Mouse (Mus musculus): ENCODE measurements at regions not wholly inside any gene's neighbourhood (a gene's known extent, or its start where the extent isn't known, plus 50 kb on each side); places are given as distances from the start of the nearest gene placed in this dataset.
A peak's percentile ranks its signal among the peaks of the same experiment; 100 is the strongest.

DNA sequence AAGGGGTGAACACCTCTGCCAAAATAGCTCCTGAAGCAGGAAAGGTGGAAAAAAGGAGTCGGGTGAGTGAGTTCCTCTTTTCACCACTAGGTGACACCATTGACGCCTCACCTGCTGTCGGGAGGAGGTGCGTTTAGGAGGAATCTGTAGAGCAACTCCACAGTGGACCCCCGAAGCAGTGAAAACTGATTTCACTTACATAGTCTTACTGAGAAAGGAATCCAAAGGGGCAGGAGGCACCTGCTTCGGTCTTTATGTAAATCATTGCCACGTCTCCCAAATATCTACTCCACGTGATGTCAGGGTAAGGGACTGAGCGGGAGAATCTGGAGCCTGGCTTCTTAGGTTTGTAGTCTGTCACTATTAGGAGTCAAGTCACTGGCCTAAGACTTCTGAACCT, 220.5 kb upstream of the Ddhd1 start:
- Histone ChIP-seq H3K4me3 (replicated peaks) (no peak overlapping the region), H3K36me3 (no peaks in the 10 kb centered on the region), H3K4me2 (replicated peaks) (peak overlapping the region; percentile 37), H3K9ac (replicated peaks) (no peak overlapping the region), H3K27me3 (no peaks in the 10 kb centered on the region), H3K27ac (no peak overlapping the region), H3K9me3 (no peaks in the 10 kb centered on the region), H3K4me1 (replicated peaks) (0 out of 2 replicates have a peak, but pooled peaks cover 4% of the 10 kb centered on the region)
- 13% methylated on average over 9 of the region's 9 CpGs for WGBS
- ATAC-seq: peak; percentile 69

DNA sequence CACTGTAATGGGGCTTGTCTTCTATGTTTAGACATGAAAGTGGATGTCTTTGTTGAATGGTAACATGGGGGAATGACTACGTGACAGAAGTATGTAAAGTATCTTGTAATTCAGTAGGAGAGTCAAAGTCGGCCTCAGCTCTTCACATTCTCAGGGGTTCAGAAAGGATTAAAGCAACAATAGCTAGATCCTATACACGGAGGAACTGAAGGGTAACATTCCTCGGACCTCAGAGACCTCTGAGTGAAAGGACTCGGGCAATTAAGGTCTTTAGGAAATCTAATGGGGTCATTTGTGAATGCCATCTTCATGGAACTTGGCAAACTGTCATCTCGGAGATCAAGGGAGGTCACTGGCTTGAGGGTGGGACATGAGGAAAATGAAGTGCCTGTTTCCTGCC, 262.8 kb upstream of the Ddhd1 start:
- no peak for ATAC-seq
- Histone ChIP-seq H3K9me3 (no peaks in the 10 kb centered on the region), H3K9ac (replicated peaks) (no peak overlapping the region), H3K27ac (no peak overlapping the region), H3K36me3 (no peaks in the 10 kb centered on the region), H3K4me2 (replicated peaks) (no peak overlapping the region), H3K27me3 (peaks cover 23% of the 10 kb centered on the region), H3K4me3 (replicated peaks) (no peak overlapping the region), H3K4me1 (replicated peaks) (peaks cover 9% of the 10 kb centered on the region; the same call in 1 of the 2 replicates)
- 4% methylated on average over 6 of the region's 6 CpGs for WGBS

- H3K4me1 ChIP-seq (replicated peaks): no peaks in the 10 kb centered on the region
- WGBS: 87% methylated on average over 2 of the region's 2 CpGs
- H3K9me3 ChIP-seq: no peaks in the 10 kb centered on the region
- no peak overlapping the region for H3K4me2 ChIP-seq (replicated peaks)
- H3K9ac ChIP-seq (replicated peaks): no peak overlapping the region
- no peak overlapping the region for H3K4me3 ChIP-seq (replicated peaks)
- ATAC-seq: no peak
- no peaks in the 10 kb centered on the region for H3K36me3 ChIP-seq
- H3K27ac ChIP-seq: no peak overlapping the region
- no peaks in the 10 kb centered on the region for H3K27me3 ChIP-seq
Observed at GRCm38 (mm10) chr14:45943581-45943980, 285.6 kb upstream of the Ddhd1 start.

GRCm38 (mm10) chr14:45944101-45944500, 286.2 kb upstream of the Ddhd1 start:
- Histone ChIP-seq H3K27me3 (no peaks in the 10 kb centered on the region), H3K4me3 (replicated peaks) (no peak overlapping the region), H3K4me2 (replicated peaks) (no peak overlapping the region), H3K9me3 (no peaks in the 10 kb centered on the region), H3K27ac (no peak overlapping the region), H3K4me1 (replicated peaks) (no peaks in the 10 kb centered on the region), H3K36me3 (no peaks in the 10 kb centered on the region), H3K9ac (replicated peaks) (no peak overlapping the region)
- WGBS: 83% methylated on average over 5 of the region's 5 CpGs
- no peak for ATAC-seq

- H3K36me3 ChIP-seq: no peaks in the 10 kb centered on the region
- 50% methylated on average over 8 of the region's 8 CpGs for WGBS
- no peaks in the 10 kb centered on the region for H3K4me1 ChIP-seq (replicated peaks)
- no peaks in the 10 kb centered on the region for H3K27me3 ChIP-seq
- H3K4me2 ChIP-seq (replicated peaks): no peak overlapping the region
- no peaks in the 10 kb centered on the region for H3K9me3 ChIP-seq
- no peak overlapping the region for H3K27ac ChIP-seq
- H3K9ac ChIP-seq (replicated peaks): no peak overlapping the region
- no peak for ATAC-seq
- no peak overlapping the region for H3K4me3 ChIP-seq (replicated peaks)
Observed at GRCm38 (mm10) chr14:45944506-45944905, 286.6 kb upstream of the Ddhd1 start.

DNA sequence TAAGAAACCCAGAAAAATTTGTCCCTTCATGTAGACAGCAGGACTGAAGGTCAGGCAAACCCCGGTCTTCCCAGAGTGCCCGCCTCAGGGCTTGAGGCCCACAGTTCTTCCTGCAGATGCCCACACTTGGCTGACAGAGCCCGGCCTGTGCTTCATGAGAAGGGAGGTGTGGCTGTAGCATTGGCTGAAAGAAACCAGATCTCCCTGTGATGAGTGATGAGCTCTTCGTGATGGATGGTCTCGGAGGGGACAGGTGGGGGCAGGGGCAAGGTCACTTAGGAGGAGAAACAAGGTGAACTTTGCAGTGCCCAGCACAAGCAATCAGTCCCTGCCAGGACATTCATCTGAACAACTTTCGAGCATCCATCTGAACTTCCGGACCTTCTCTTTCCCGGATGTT, 298.7 kb upstream of the Ddhd1 start:
- no peak overlapping the region for H3K4me3 ChIP-seq (replicated peaks)
- no peak for ATAC-seq
- H3K27me3 ChIP-seq: no peaks in the 10 kb centered on the region
- H3K4me1 ChIP-seq (replicated peaks): no peaks in the 10 kb centered on the region
- H3K9me3 ChIP-seq: no peaks in the 10 kb centered on the region
- H3K9ac ChIP-seq (replicated peaks): no peak overlapping the region
- no peak overlapping the region for H3K4me2 ChIP-seq (replicated peaks)
- 91% methylated on average over 8 of the region's 8 CpGs for WGBS
- H3K27ac ChIP-seq: no peak overlapping the region
- H3K36me3 ChIP-seq: no peaks in the 10 kb centered on the region

DNA sequence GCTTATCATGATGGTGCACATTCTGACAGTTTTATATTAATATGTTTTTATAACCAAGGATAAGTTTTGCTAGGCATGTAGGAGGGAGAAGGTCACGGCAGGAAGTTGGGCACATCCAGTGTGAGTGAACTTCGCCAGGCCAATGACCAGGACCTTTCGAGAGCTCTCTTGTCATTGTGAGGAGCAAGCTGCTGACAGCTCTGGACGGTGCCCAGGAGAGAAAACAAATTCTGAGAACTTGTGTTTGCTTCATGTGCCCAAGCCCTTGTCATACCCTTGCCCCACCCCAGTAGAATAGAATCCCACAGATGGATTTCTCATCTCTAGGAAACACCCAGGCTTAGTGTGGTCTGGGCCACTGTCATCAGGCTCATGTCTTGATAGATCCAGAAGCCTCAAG, 304.5 kb upstream of the Ddhd1 start:
- 93% methylated on average over 4 of the region's 4 CpGs for WGBS

DNA sequence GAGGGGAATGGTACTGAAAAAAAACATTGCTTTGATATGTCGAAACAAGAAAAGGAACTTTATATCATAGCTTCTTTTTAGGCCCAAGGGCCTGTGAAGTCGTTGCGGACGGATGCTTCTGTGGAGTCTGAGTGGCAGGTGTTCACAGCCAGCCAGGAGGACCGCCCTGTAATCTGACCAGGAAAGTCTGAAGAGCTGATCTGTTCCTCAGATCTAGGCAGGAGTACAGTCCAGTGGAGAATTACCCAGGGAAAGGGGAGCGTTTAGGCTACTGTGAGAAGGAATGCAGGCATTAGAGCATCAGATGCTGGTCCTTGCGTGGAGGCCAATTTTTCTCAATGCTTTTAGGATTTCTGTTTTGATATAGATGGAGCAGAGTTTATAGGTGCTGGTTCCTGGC, 306.1 kb upstream of the Ddhd1 start:
- no peaks in the 10 kb centered on the region for H3K9me3 ChIP-seq
- WGBS: 67% methylated on average over 7 of the region's 7 CpGs
- H3K36me3 ChIP-seq: no peaks in the 10 kb centered on the region
- no peak overlapping the region for H3K4me3 ChIP-seq (replicated peaks)
- H3K4me1 ChIP-seq (replicated peaks): no peaks in the 10 kb centered on the region
- no peak overlapping the region for H3K9ac ChIP-seq (replicated peaks)
- H3K27ac ChIP-seq: no peak overlapping the region
- H3K4me2 ChIP-seq (replicated peaks): no peak overlapping the region
- no peaks in the 10 kb centered on the region for H3K27me3 ChIP-seq
- no peak for ATAC-seq

More for the DNA sequence above, 304.5 kb upstream of the Ddhd1 start:
- Histone ChIP-seq H3K27me3 (no peaks in the 10 kb centered on the region), H3K27ac (no peak overlapping the region), H3K4me3 (replicated peaks) (no peak overlapping the region), H3K4me2 (replicated peaks) (no peak overlapping the region), H3K9ac (replicated peaks) (no peak overlapping the region), H3K36me3 (no peaks in the 10 kb centered on the region), H3K9me3 (no peaks in the 10 kb centered on the region), H3K4me1 (replicated peaks) (no peaks in the 10 kb centered on the region)
- no peak for ATAC-seq

GRCm38 (mm10) chr14:45983206-45983857, 325.4 kb upstream of the Ddhd1 start:
- Histone ChIP-seq H3K36me3 (no peaks in the 10 kb centered on the region), H3K9ac (replicated peaks) (no peak overlapping the region), H3K4me2 (replicated peaks) (no peak overlapping the region), H3K4me3 (replicated peaks) (no peak overlapping the region), H3K4me1 (replicated peaks) (no peaks in the 10 kb centered on the region), H3K27me3 (no peaks in the 10 kb centered on the region), H3K27ac (no peak overlapping the region), H3K9me3 (no peaks in the 10 kb centered on the region)
- ATAC-seq: no peak
- 84% methylated on average over 7 of the region's 7 CpGs for WGBS

GRCm38 (mm10) chr14:45984135-45984892, 326.4 kb upstream of the Ddhd1 start:
- H3K27me3 ChIP-seq: no peaks in the 10 kb centered on the region
- no peaks in the 10 kb centered on the region for H3K36me3 ChIP-seq
- no peak overlapping the region for H3K27ac ChIP-seq
- ATAC-seq: no peak
- no peak overlapping the region for H3K9ac ChIP-seq (replicated peaks)
- no peak overlapping the region for H3K4me2 ChIP-seq (replicated peaks)
- 86% methylated on average over 20 of the region's 20 CpGs for WGBS
- no peaks in the 10 kb centered on the region for H3K4me1 ChIP-seq (replicated peaks)
- H3K9me3 ChIP-seq: no peaks in the 10 kb centered on the region
- no peak overlapping the region for H3K4me3 ChIP-seq (replicated peaks)

- no peak for ATAC-seq
- Histone ChIP-seq H3K9ac (replicated peaks) (no peak overlapping the region), H3K36me3 (no peaks in the 10 kb centered on the region), H3K27me3 (no peaks in the 10 kb centered on the region), H3K4me2 (replicated peaks) (no peak overlapping the region), H3K4me1 (replicated peaks) (no peaks in the 10 kb centered on the region), H3K9me3 (no peaks in the 10 kb centered on the region), H3K4me3 (replicated peaks) (no peak overlapping the region), H3K27ac (no peak overlapping the region)
- WGBS: 78% methylated on average over 17 of the region's 17 CpGs
Observed at GRCm38 (mm10) chr14:45992041-45992869, 334.3 kb upstream of the Ddhd1 start.

DNA sequence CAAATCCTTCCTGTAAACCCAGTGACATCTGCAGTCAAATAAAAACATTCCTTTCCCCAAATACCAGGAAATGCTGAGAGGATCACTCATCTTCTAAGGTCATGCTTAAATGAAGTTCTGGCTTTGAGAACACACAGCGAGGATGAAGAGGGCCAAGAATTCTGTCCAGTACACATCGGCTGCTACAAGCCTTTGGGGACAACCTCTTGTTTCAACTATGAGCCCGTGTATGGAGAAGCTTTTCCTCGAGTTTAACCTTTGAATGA, 334.9 kb upstream of the Ddhd1 start:
- H3K36me3 ChIP-seq: no peaks in the 10 kb centered on the region
- no peak overlapping the region for H3K9ac ChIP-seq (replicated peaks)
- WGBS: 80% methylated on average over 4 of the region's 4 CpGs
- no peak overlapping the region for H3K4me2 ChIP-seq (replicated peaks)
- H3K27ac ChIP-seq: no peak overlapping the region
- no peaks in the 10 kb centered on the region for H3K9me3 ChIP-seq
- ATAC-seq: no peak
- no peak overlapping the region for H3K4me3 ChIP-seq (replicated peaks)
- no peaks in the 10 kb centered on the region for H3K4me1 ChIP-seq (replicated peaks)
- no peaks in the 10 kb centered on the region for H3K27me3 ChIP-seq
